Mouse (Mus musculus) bone marrow, adult 2 months (tissue): ENCODE data around the gene Tcta.

Experiments
- CTCF ChIP-seq: fragments of 200-500 bp; IDR thresholded peaks from 2 replicates; pipeline ENCODE4 v1.5.1; 2011; ENCODE audit warnings: low read length, control low read depth; ENCODE audit not compliant: control insufficient read depth, insufficient read depth
- POLR2A ChIP-seq: fragments of 200-500 bp; IDR thresholded peaks from 2 replicates; pipeline ENCODE4 v1.6.1; 2011; ENCODE audit warnings: low read depth, mild to moderate bottlenecking, control low read depth, low read length, borderline replicate concordance; ENCODE audit not compliant: control insufficient read depth

- TF ChIP-seq POLR2A (no peak), CTCF (no peak)
Measured at GRCm38 (mm10) chr9:108266261-108266935, 39.6 kb downstream of the Tcta start.
